Mouse (Mus musculus) bone marrow macrophage, adult 2 months (primary cell): Measurements from ENCODE around the gene Abi2. TPM values are rescaled to one million over a fixed set of nuclear protein-coding genes. Genes with fewer than 3 reads are reported as not detected.

Experiments
- H3K27ac ChIP-seq: 2 replicates; pipeline ENCODE4 v1.5.1; 2012; ENCODE audit warnings: low read depth, low read length; ENCODE audit not compliant: insufficient read depth
- H3K4me1 ChIP-seq: 2 replicates; pipeline ENCODE4 v1.6.1; 2012; ENCODE audit warnings: low read length; ENCODE audit not compliant: control insufficient read depth, insufficient read depth
- H3K4me3 ChIP-seq: 2 replicates; pipeline ENCODE4 v1.5.1; 2012; ENCODE audit warnings: mild to moderate bottlenecking, low read length, moderate library complexity; ENCODE audit not compliant: insufficient read depth
- CTCF ChIP-seq: IDR thresholded peaks from 2 replicates; pipeline ENCODE4 v1.5.1; 2012; ENCODE audit warnings: low read depth, mild to moderate bottlenecking, low read length, moderate library complexity
- POLR2A ChIP-seq: IDR thresholded peaks from 2 replicates; pipeline ENCODE4 v1.6.1; 2012; ENCODE audit warnings: mild to moderate bottlenecking, low read depth, low read length, borderline replicate concordance
- polyA plus RNA-seq: library from polyadenylated mRNA; stranded (reverse); fragments of >200 nt; gene quantifications from 2 replicates; pipeline ENCODE4 v1.2.4, GENCODE M21; 2012; ENCODE audit not compliant: missing spikeins, insufficient read depth, insufficient read length

Abi2 gene
- polyA plus RNA-seq, 1 experiment, result 14.8 TPM

DNA sequence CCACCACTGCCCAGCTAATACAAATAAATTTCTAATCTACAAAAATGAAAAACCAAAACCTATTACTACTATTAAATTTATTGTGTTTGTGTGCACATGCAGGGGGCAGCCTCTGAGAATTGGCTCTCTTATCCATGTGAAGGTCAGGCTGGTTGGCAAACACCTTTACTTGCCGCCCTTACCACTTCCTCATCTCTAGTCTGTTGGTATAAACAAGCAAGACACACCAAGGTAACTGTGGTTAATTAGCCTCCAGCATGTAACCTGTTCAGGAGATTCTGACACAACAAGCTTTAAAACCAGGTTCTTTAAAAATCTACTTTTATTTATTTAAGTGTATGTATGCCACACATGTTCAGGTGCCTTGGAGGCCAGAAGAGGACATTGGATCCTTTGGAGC lies 73.5 kb downstream of the Abi2 start:
- Histone ChIP-seq H3K4me3 (no peak overlapping the region), H3K4me1 (no peaks in the 10 kb centered on the region), H3K27ac (no peak overlapping the region)
- TF ChIP-seq CTCF (no peak), POLR2A (no peak)

DNA sequence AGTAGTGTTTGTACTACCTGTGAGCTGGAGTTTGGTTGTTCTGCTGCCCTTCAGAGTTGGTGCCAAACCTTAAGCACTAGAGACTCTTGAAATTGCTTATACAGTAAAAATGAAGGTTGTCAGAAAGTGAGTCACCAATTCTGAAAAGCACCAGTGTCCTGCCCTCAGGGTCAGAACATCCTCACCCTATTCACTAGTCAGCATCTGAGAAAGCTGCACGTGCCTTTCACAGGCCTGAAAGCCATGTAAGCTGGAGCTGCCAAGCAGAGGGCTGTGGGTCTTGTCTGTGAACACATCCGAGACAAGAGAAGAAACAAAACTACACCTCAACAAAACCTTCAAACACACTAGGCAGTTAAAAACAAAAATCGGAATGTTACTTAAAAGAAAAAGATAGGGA lies 76.2 kb downstream of the Abi2 start:
- H3K4me1 ChIP-seq, result no peaks in the 10 kb centered on the region

DNA sequence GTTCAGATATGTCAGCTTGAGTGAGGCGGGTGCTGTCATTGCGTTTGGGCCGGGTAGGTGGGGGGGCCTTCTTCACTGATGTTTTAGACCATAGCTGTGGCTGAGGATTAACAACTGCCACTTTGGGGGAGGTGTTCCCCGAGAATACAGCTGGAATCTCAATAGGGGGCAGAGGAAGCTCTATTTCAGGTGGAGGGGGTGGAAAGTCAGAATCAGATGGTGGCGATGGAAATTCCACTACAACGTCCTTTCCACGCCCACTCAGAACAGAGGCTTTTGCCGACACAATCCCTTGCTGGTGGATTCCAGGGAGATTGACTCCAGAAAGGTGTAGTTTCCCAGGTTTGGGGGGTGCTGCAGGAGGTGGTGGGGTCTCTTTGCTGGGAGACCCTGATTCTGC lies 79.2 kb downstream of the Abi2 start:
- no peak overlapping the region for H3K27ac ChIP-seq
- H3K4me3 ChIP-seq, result no peak overlapping the region
- TF ChIP-seq POLR2A (no peak), CTCF (no peak)
- no peaks in the 10 kb centered on the region for H3K4me1 ChIP-seq

More for the DNA sequence above, 76.2 kb downstream of the Abi2 start:
- TF ChIP-seq POLR2A (no peak), CTCF (no peak)
- Histone ChIP-seq H3K27ac (no peak overlapping the region), H3K4me3 (no peak overlapping the region)

DNA sequence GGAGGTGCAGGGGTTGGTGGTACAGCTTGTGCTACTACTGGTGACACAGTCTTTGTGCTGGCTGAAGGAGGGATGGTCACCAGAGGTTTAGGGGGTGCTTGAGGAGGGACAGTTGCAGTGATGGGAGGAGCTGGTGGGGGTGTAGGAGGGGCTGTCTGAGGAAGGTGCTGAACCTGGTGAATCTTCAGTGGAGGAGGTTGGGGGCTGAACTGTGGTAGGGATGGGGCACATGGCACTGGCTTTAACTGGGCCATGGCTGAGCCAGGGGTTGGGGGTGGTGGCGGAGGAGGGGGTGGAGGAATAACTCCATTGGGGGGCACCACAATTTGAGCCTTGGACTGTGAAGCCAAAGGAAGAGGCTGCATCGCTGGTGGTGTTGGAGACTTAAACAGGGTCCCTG lies 80.2 kb downstream of the Abi2 start:
- TF ChIP-seq CTCF (no peak), POLR2A (no peak)
- no peaks in the 10 kb centered on the region for H3K4me1 ChIP-seq
- no peak overlapping the region for H3K4me3 ChIP-seq
- no peak overlapping the region for H3K27ac ChIP-seq

DNA sequence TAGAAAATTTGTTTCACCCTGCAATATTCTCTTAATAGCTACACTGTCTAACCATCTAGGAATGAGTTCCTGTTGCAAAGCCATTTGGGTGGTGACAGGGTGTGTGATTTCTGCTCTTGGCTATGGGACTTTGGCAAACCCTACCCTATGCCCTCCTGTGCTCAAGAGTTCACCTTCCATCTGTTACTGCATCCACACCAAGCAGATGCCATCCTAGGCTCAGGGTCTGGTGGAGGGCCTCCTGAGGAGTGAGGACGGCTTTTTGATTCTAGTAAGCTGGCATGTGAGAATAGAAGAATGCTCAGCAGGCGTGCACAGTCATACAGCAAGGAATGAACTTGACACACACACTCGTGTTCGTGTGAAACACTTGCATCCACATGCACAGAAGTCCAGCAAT lies 81.1 kb downstream of the Abi2 start:
- TF ChIP-seq POLR2A (no peak), CTCF (no peak)
- Histone ChIP-seq H3K27ac (no peak overlapping the region), H3K4me1 (no peaks in the 10 kb centered on the region), H3K4me3 (no peak overlapping the region)

DNA sequence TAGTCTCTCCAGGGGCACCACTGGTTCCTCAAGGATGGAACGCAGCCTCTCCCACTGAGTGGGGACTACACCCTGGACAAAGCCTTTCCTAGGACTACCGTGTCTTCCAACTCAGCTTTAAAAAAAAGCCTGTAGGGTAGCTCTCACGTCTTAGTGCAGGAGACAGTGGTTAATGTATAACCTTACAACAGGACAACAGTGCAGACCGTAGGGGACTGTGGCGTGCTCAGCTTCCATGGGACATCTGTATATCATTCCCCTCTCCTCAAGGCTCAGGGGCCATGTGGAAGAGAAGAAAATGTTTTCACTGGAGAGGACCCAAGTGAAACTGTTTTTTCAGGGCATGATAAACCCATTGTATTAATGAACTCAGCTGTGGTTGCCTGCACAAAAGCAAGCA lies 83.0 kb downstream of the Abi2 start:
- H3K4me1 ChIP-seq, result no peaks in the 10 kb centered on the region
- TF ChIP-seq POLR2A (no peak), CTCF (no peak)
- no peak overlapping the region for H3K4me3 ChIP-seq
- H3K27ac ChIP-seq, result no peak overlapping the region

DNA sequence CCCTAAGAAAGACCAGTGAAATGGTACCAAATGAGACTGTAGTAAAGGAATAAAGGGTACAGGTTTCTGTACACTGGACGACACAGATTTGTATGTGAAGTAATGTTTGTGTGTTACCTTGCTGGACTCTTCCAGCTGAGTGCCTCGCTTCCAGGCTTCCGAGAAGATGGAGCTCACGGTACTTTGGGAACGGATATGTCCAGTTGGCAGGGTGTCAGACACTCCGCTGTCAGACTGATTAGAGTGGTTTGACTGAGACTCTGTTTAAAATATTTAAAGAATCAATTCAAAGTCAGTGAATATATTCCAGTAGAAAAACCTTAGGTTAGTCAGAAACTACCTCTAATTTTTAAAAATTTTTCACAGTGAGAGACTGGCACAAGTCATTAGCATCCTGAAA lies 84.0 kb downstream of the Abi2 start:
- H3K27ac ChIP-seq, result no peak overlapping the region
- no peaks in the 10 kb centered on the region for H3K4me1 ChIP-seq
- H3K4me3 ChIP-seq, result no peak overlapping the region
- TF ChIP-seq CTCF, result no peak
- no peak for TF ChIP-seq POLR2A

DNA sequence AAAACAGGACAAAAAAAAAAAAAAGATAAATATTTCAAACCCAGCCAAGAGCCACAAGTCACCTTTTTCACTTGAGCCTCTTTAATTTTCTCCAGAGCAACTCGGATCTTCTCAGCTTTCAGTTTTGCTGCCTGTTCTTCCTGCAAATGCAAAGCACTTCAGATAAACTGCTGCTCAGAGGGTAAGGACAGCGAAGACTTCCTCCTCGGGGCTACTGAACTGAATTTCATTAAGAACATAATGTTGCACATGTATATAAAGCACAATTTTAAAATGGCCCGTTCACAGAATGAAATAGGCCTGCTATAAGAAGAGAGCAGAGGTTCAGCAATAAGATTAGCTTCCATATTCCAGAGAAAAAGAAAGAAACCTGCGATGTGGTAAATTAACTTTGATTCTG lies 94.0 kb downstream of the Abi2 start:
- TF ChIP-seq CTCF, result no peak
- no peak for TF ChIP-seq POLR2A
- Histone ChIP-seq H3K27ac (no peak overlapping the region), H3K4me1 (no peaks in the 10 kb centered on the region), H3K4me3 (no peak overlapping the region)

DNA sequence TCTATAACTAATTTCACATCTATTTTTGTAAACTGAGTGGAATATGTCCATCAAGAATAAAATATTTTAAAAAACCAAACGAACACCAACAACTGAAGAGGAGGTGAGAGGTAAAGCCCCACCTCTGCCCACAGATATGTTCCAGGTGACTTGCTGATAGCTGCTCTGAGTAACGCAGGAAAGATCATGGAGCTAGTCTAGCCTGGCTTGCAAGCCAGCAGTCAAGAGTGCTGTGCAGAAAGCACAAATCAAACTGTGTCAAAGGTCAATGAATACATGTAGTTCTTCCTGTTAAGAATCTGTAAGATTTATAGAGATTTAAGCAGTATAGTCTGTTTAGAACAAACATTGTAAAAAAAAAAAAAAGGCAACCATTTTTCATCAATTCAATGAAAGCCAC lies 101.2 kb downstream of the Abi2 start:
- H3K4me1 ChIP-seq, result no peaks in the 10 kb centered on the region
- TF ChIP-seq CTCF, result no peak
- no peak for TF ChIP-seq POLR2A
- no peak overlapping the region for H3K27ac ChIP-seq
- no peak overlapping the region for H3K4me3 ChIP-seq

DNA sequence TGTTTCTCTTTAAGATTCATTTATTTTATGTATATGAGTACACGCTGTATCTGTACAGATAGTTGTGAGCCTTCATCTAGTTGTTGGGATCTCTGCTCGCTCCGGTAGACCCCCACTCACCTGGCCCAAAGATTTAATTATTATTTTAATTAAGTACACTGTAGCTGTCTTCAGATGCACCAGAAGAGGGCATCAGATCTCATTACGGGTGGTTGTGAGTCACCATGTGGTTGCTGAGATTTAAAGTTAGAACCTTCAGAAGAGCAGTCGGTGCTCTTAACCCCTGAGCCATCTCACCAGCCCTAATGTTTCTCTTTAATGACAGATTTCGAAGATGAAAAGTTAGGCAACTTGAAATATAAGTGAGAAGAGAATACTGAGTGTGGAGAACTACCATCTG lies 120.7 kb downstream of the Abi2 start:
- no peak for TF ChIP-seq CTCF
- no peak for TF ChIP-seq POLR2A
- no peak overlapping the region for H3K4me3 ChIP-seq
- peaks cover 10% of the 10 kb centered on the region for H3K4me1 ChIP-seq
- H3K27ac ChIP-seq, result no peak overlapping the region

DNA sequence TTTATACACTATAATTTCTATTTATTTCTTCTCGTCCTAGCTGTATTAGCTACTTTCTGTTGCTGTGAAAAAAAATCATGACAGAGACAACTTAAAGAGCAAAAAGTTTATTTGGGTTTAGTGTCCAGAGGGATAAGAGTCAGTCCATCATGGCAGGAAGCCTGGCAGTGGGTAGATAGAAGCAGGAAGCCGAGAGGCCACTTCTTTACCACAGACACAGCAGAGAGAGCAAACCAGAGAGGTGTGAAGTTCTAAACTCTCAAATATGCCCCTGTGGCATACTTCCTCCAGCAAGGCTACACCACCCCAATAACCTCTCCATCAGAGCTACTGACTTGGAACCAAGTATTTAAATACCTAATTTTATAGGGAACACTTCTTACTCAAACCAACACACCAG lies 121.2 kb downstream of the Abi2 start:
- Histone ChIP-seq H3K27ac (no peak overlapping the region), H3K4me3 (no peak overlapping the region), H3K4me1 (peaks cover 10% of the 10 kb centered on the region)
- TF ChIP-seq CTCF (no peak), POLR2A (no peak)

Other genes starting within 250 kb of the Abi2 start
- gene Nbeal1, start 229.0 kb upstream of the Abi2 start, polyA plus RNA-seq, result 9.1 TPM in 2 replicates
- gene Cyp20a1, start 66.3 kb upstream of the Abi2 start, polyA plus RNA-seq, result 20.6 and 21.6 TPM in 2 replicates
- 45.4 and 67.6 TPM in 2 replicates for gene Raph1, start 157.5 kb downstream of the Abi2 start, polyA plus RNA-seq